Mouse (Mus musculus) left cerebral cortex, adult 9 months (tissue): ENCODE results near the gene Ehd4.

ENCODE experiments used
- DNase-seq, 2 experiments: peaks; one replicate each; pipeline ENCODE4 v3.0.0; 2022; ENCODE audit warnings: low spot score in 2 of 2

Ehd4 gene

GRCm38 (mm10) chr2:120154361-120154894, at the start of gene Ehd4:
TSS of gene Ehd4 (minus strand) at chr2:120154606.
- peak; percentile 93 to 99 for DNase-seq

DNA sequence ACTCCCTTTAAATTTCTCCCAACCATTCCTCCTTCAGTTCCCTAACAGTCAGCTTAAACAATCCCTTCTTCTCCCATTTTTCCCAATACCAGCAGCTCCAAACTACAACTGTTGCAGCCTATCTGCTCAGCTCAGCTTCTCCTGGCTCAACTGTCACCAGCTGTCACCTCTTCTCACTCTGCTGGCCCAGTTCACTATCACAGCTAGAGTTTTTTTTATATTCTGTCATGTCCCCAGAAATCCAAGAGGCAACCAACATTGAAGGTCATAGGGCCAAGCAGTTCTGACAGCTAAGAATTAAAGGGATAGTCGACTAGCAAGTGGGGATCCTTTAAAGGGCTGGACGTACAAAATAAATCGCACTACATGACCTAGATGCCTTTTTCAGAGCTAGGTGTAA, 49.3 kb upstream of the Ehd4 start:
- no peak for DNase-seq

- peak in 1 of 2 experiments; percentile 14 for DNase-seq
Observed at GRCm38 (mm10) chr2:120200077-120200476, 45.7 kb upstream of the Ehd4 start.

- DNase-seq = no peak
Observed at GRCm38 (mm10) chr2:120188174-120188573, 33.8 kb upstream of the Ehd4 start.

GRCm38 (mm10) chr2:120187583-120187982, 33.2 kb upstream of the Ehd4 start:
- DNase-seq = no peak

GRCm38 (mm10) chr2:120185527-120186276, 31.3 kb upstream of the Ehd4 start:
- no peak for DNase-seq

DNA sequence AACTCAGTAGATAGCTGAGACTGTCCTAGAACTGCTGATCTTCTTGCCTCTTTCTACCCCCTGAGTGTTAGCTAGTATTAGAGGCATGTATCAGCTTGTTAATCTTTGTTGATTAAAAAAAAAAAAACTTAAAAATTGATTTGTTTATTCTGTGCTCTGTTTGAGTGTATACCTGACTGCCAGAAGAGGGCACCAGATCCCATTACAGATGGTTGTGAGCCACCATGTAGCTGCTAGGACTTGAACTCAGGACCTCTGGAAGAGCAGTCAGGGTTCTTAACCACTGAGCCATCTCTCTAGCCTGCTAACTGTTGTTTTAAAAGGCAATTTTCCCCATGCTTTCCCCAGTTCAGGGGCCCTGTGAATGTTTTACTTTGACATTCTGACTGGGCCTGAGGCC, 24.5 kb upstream of the Ehd4 start:
- no peak for DNase-seq

- DNase-seq = peak in 1 of 2 experiments; percentile 50
Observed at GRCm38 (mm10) chr2:120173718-120174117, 19.3 kb upstream of the Ehd4 start.

DNA sequence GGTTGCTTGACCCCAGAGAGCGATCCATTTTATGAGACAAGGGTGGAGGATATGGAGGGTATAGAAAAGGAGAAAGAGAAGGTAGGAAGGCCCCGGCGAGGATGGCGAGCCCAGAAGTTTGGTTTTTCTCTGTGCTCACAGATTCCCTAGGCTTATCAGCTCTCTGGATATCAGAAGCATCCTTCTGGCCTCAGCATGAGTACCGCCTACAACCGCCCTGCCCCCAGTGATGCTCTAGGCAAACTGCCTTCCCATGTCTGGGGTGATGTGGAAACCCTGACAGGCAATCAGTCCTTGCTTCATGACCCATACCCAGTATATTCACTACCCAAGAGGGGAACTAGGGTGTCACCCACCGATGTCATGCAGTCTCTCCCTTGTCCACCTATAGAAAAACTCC, 17.0 kb upstream of the Ehd4 start:
- no peak for DNase-seq

GRCm38 (mm10) chr2:120170726-120171125, 16.3 kb upstream of the Ehd4 start:
- DNase-seq = peak in 1 of 2 experiments; percentile 12

DNA sequence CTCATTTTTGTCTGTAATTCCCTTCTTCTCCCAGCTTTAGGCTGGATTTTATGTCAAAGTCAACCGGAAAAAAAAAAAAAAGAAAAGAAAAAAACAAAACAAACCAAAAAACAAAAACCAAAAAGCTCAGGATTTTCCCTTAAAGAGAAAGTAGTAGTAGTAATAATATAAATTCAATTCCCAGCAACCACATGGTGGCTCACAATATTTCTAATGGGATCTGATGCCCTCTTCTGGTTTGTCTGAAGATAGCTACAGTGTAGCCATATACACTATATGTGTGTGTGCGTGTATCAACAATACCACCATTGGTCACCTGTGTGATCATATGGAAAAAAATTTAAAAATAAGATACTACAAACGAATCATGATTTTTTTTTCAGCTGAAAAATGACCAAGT, 15.0 kb upstream of the Ehd4 start:
- DNase-seq = no peak

DNA sequence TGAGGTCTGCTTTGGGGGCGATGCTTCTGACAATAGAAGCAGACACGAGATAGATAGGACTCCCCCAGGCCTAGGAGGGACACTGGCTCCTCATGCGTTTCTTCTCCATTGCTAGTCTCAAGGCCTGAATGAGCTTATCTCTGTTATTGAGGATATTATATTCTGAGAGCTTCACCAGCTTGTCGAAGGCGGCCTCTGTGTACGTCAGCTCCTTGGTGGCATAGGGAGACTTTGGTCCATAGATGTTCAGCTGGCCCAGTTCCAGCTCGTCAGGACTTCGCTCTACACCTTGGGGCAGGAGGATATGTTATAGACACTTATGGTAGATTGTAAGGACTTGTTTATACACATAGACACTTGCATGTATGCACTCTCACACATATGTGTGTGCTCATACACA, 13.4 kb upstream of the Ehd4 start:
- DNase-seq = no peak

GRCm38 (mm10) chr2:120165474-120165873, 11.1 kb upstream of the Ehd4 start:
- no peak for DNase-seq

- DNase-seq = no peak
Observed at GRCm38 (mm10) chr2:120159434-120159833, 5.0 kb upstream of the Ehd4 start.

DNA sequence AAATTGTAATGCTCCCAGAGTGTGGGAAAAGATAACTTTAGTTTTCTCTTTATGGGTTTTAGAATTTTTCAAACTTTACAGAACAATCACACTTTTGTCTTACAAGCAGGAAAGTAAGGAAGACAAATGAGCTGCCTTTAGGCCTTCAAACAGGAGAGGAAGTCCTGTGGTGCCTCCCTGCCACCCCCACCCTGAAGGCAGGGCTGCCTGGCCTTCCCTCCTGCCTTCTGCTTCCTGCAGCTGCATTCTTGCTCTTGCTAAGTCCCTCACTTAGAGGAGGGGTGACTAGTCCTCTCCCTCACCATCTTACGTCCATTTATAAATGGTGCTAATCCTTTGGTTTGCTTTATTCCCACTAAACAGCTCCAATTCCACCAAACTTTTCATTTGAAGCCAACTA, 4.4 kb upstream of the Ehd4 start:
- DNase-seq = no peak

GRCm38 (mm10) chr2:120158016-120158415, 3.6 kb upstream of the Ehd4 start:
- DNase-seq = no peak

DNA sequence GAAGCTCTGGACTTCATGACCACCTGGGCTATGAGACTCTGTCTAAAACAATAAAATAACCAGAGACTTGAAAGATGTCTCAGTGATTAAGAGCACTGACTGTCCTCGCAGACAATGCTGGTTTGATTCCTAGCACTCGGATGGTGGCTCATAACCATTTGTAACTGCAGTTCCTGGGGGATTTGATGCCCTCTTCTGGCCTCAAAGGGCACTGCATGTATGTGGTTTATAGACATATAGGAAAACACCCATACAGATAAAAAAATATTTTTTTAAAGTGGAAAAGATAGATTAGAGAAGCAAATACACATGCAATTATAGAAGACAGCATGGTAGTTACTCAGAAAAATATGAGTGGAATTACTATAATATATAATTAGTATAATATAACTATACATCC, 3.2 kb upstream of the Ehd4 start:
- DNase-seq = no peak

GRCm38 (mm10) chr2:120153586-120154360, 633 bp downstream of the Ehd4 start:
- no peak for DNase-seq

- DNase-seq = no peak
Observed at GRCm38 (mm10) chr2:120150571-120150970, 3.8 kb downstream of the Ehd4 start.

- no peak for DNase-seq
Observed at GRCm38 (mm10) chr2:120149634-120150033, 4.8 kb downstream of the Ehd4 start.

DNA sequence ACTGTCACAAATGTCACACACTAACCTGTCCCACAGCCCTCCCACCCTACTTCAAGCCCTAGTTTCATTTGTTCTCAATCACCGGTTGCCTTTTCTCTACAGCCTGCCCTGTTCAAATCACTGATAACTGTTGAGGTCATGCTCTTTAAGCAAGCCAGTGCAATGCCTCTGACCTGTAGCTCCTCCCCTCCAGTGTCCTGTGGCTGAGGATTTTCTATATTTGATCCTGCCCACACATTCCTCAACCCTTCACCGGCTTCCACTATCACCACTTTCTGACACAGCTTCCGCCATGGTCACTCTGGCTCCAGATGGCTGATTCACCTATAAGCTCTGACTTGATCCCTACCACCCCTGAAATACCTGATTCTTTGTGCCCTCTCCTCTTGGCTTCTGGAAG, 6.4 kb downstream of the Ehd4 start:
- no peak for DNase-seq

GRCm38 (mm10) chr2:120147364-120147763, 7.0 kb downstream of the Ehd4 start:
- no peak for DNase-seq

DNA sequence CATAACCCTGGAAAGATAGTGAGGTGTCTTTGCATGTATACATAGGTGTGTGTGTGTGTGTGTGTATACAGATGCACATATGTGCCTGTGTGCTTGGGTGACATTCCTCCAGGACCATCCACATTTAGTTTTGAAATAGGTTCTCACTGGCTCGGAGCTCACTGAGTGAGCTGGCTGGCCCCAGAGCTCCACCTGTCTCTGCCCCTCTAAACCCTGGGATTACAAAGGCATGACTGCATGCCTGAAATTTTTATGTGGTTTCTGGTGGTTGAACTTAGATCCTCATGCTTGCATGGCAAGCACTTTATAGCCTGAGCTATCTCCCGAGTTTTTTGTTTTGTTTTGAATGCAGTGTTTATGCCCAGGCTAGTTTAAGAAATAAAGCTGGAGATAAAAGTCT, 7.9 kb downstream of the Ehd4 start:
- DNase-seq = no peak
